Mouse (Mus musculus) monocyte, adult 5-6 weeks (primary cell): ENCODE data around the gene Hacd3. TPM values are rescaled to one million over a fixed set of nuclear protein-coding genes. Genes with fewer than 3 reads are reported as not detected.

Experiments
- ATAC-seq: fragments of 153-309, 156-312 bp; replicated peaks from 2 replicates; pipeline ENCODE4 v1.8.0; 2017; ENCODE audit warnings: mild to moderate bottlenecking; ENCODE audit not compliant: low TSS enrichment, insufficient number of reproducible peaks, severe bottlenecking, poor library complexity, low FRiP score
- total RNA-seq: library from RNA; stranded (forward); fragments of 200-1000, 200-491, 200-594 nt; gene quantifications from 3 replicates; pipeline ENCODE4 v1.2.3, GENCODE M21; 2017

Hacd3 gene
- total RNA-seq, 1 experiment from 2014 or later: 27.9 TPM

DNA sequence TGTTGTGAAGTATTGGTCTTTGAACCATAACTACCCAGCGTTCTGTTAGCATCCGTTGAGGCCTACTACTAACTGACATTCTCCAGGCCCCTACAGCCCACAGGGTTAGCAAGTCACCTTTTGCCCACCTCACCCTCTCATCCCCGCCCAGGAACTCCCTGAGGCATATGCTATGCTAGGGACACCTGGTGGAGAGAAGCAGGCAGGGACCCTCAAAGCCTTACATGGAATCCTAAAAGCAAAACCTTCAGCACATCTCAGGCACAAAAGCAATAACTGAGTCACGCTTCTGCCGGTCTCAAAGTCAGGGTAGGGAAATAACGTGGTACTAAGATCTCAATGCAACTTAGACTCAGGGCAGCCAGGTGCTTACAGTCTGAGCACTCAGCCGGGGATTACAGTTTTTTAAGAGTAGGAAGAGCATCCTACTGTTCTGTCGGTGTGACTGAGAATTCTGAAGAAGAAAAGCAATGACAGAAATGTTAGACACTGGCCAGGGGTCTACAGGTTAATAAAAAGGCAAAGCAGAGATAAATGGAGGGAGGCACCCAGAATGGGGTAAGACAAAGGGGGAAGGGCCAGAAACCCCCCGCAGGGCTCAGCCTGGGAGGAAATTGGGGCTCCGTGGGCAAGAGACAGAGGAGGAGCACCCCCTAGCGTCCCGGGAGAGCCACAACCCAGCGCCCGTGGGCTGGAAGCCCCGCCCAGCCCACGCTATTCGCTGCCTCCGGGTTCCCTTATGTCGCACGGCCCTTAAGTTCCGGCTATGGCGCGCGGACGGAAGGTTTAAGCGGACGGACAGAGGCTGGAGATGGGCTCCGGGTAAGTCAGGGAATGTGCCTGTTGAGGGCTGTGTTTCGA is 61.1 kb downstream of the Hacd3 start, which contains the start of gene Ints14:
Gene Ints14 (plus strand): TSS at position 789 of the 861 bp plus-strand sequence.
- ATAC-seq: peak; percentile 95

GRCm38 (mm10) chr9:64957276-64957675 is 64.2 kb downstream of the Hacd3 start:
- no peak for ATAC-seq

DNA sequence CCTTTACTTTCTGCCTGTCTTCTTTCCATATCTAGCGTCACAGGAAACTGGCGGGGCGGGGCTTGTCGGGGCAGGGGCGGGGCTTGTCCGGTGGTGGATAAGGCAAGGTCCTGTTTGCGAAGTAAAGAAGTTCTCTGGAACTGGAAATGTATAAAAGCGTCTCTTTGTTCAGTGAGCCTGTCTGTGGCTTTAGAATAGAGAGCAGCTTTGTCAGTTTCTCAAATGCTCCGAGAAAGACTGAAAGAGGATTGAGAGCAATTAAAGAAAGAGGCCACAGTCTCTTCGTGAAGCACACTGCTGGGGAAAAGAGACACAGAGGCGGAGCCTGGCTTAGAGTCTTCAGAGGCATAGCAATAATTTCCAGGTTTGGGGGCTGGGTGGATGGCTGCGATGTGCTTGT is 65.2 kb downstream of the Hacd3 start:
- no peak for ATAC-seq

- no peak for ATAC-seq
These were observed 68.3 kb downstream of the Hacd3 start for GRCm38 (mm10) chr9:64953190-64953589.

DNA sequence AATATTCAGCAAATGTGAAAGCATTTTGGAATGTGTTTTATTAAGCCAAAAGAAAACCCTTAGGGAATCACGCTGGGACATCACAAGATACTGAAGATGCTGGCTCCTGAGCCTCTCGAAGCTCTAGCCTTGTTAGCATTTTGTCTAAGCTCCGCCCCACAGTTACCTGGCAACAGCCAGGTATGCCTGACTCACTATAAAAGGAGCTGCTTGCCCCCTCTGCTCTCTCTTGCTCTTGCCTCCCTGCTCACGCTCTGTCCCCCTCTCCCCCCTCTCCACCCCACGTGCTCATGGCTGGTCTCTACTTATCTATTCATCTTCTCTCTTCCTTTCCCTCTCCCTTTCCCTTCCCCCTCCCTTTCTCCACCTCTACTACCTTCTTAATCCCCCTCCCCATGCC is 69.4 kb downstream of the Hacd3 start:
- ATAC-seq: no peak

DNA sequence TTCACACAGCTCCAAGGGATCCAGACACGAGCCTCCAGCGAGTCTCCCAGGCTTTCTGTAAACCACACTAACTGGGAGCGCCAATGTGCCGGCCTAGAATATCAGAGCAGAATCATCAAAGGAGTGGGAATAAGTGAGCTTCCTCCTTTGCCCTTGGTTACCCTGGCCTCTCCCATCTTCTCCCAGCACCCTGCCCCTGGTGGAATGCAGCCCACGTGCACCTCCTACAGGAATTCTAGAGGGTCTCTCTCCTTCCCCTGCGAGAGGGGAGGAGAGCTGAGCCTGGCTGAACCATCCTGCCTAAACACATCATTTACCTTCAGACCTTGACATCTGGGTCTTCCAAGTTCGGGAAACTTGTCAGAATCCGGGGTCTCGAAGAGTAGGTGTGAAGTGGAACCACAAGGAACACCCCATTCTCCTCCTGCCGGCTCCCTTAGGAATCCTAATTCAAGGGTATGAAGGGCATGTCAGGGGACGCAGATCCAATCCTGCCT is 70.3 kb downstream of the Hacd3 start, which contains the start of gene Slc24a1:
Gene Slc24a1 (minus strand): TSS at position 447 of the 497 bp plus-strand sequence.
- no peak for ATAC-seq

DNA sequence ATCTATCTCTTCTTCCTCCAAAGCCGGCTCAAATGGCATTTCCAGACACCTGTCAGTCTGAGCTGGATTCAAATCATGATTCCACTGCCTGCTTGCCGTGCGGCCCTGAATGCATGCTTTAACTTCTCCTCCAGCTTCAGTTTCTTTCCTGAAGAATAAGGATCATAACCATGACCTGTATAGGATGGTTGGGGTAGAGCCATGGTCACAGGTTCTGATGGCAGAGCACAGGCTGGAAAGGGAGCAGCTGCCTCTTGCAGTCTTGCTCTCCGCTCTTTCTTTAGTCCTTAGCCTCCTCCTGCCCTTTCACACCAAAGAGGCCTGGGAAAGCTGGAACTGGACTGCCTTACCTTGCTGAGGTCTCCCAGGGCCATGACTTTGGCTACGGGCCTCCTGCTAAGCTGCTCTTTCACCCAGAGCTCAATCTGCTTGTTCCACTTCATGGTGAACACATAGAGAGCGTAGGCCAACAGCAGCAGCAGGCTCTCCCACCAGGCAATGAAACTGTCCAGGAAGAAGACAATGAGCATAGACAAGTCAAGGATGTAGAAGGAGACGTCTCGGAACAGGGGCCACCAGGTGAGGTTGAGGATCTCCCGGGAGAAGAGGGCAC is 73.9 kb downstream of the Hacd3 start:
- ATAC-seq: no peak

DNA sequence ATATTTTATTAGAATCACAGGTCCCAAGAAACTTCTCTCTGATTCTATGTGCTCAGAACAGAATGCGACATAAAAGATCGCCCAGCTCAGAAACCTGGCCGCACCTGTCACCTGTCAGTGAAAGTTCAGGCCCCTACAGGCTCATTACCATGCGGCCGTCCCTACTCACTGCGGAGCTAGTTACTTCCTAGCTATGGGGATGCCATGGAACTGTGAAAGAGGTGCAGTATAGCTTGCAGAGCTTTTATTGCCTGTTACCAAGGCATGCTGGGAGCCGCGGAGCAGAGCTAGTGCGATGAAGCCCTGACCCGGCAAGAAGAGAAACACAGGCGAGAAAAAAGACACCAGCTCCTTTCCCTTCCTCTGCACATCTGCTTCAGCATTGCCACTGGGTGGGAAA is 77.5 kb downstream of the Hacd3 start:
- ATAC-seq: no peak

DNA sequence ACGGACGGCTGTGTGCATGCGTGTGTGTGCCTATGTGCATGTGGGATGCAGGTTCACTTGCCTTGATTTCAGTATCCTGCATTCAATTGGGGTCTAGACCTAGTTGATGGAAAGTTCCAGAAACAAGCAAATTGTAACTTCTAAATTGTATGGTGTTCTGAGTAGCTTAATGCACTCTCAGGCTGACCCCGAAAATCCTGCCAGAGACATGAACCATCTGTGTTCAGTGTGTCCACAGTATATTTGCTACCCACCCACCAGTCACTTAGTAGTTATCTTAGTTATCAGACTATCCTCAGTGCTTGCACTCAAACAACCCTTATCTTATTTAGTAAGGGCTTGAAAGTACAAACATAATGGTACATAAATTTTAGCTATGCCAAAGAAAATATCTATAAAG is 79.8 kb downstream of the Hacd3 start:
- ATAC-seq: no peak

DNA sequence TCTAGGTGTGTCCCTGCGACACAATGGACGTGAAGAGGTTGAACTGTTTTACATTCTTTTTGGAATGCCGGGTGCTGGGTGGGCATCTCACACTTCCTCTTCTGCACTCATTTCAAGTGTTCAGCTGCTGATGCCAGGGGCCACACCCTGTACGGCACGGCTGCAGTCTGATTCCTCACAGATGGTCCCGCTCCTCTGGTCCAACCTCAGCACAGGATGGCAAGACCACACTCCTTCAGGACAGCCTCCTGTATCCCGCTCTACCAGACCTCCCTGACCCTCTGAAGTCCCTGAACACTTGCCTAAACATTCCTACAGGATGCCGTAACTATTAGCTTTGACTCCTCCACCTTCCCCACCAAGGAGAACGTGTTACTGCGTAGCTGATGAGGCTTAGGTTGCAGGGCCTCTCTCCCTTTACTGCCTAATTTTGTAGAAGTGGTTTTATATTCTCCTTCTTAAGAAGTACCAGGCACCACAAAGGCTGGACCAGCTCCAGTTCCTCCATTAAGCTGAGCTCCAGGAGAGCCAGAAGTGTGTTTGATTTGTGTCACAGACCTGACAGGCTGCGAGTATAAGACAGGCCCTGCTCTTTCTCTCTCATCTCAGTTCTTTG is 80.7 kb downstream of the Hacd3 start:
- no peak for ATAC-seq

DNA sequence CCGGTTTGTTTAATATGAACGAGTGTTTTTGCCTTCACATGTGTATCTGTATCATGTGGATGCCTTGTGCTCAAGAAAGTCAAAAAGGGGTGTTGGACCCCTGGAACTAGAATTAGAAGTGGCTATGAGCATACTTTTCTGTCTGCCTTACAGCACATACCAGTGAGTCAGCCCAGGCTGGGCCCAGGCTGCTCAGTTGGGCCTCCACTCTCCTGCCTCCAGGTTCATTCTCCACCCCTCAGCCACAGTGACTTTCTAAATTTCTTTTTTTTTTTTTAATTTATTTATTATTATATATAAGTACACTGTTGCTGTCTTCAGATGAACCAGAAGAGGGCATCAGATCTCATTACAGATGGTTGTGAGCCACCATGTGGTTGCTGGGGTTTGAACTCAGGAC is 81.7 kb downstream of the Hacd3 start:
- no peak for ATAC-seq

GRCm38 (mm10) chr9:64939281-64939680 is 82.2 kb downstream of the Hacd3 start:
- no peak for ATAC-seq

- ATAC-seq: no peak
These were observed 83.0 kb downstream of the Hacd3 start for GRCm38 (mm10) chr9:64938535-64938934.

- ATAC-seq: no peak
These were observed 84.0 kb downstream of the Hacd3 start for GRCm38 (mm10) chr9:64937491-64937890.

Other genes with a start within 250 kb of the Hacd3 start
- 221 to 285 TPM (median 274 TPM) in 3 replicates for gene Dennd4a, start 210.4 kb downstream of the Hacd3 start, total RNA-seq
- 0.19 to 0.29 TPM (median 0.21 TPM) in 3 replicates for gene Slc24a1, start 70.1 kb downstream of the Hacd3 start, total RNA-seq
- 17.2 to 23.3 TPM (median 19.5 TPM) in 3 replicates for gene Ints14, start 60.8 kb downstream of the Hacd3 start, total RNA-seq
- 94.5 to 146 TPM (median 99.4 TPM) in 3 replicates for gene Dpp8, start 10.7 kb upstream of the Hacd3 start, total RNA-seq
- gene Igdcc4, start 79.8 kb upstream of the Hacd3 start, total RNA-seq: 0.19 TPM in 2 of 3 replicates, not detected in the other
- not detected in 3 replicates for gene Igdcc3, start 119.5 kb upstream of the Hacd3 start, total RNA-seq
- 1.9 to 3.1 TPM (median 2.3 TPM) in 3 replicates for gene Parp16, start 173.7 kb upstream of the Hacd3 start, total RNA-seq
- gene Cilp, start 243.5 kb upstream of the Hacd3 start, total RNA-seq: not detected in 3 replicates